Mouse (Mus musculus) thymus, postnatal 14 days (tissue): ENCODE measurements at regions not wholly inside any gene's neighbourhood (a gene's known extent, or its start where the extent isn't known, plus 50 kb on each side); places are given as distances from the start of the nearest gene placed in this dataset.

Experiments
- DNase-seq: peaks from one replicate; pipeline ENCODE4 v3.0.0; 2021

GRCm38 (mm10) chr8:118028061-118028850 lies 226.5 kb upstream of the Mphosph6 start:
- DNase-seq = no peak

- no peak for DNase-seq
These were observed 221.7 kb upstream of the Mphosph6 start for GRCm38 (mm10) chr8:118023451-118023850.

GRCm38 (mm10) chr8:118021978-118022377 lies 220.2 kb upstream of the Mphosph6 start:
- no peak for DNase-seq

GRCm38 (mm10) chr8:118017261-118017660 lies 215.5 kb upstream of the Mphosph6 start:
- DNase-seq = no peak

- DNase-seq = no peak
These were observed 203.4 kb upstream of the Mphosph6 start for GRCm38 (mm10) chr8:118005186-118005585.

GRCm38 (mm10) chr8:118004391-118004851 lies 202.7 kb upstream of the Mphosph6 start:
- DNase-seq = no peak

- DNase-seq = no peak
These were observed 199.4 kb upstream of the Mphosph6 start for GRCm38 (mm10) chr8:118001138-118001537.

- no peak for DNase-seq
These were observed 190.1 kb upstream of the Mphosph6 start for GRCm38 (mm10) chr8:117991826-117992225.

- DNase-seq = no peak
These were observed 187.0 kb upstream of the Mphosph6 start for GRCm38 (mm10) chr8:117988781-117989180.

- no peak for DNase-seq
These were observed 166.6 kb upstream of the Mphosph6 start for GRCm38 (mm10) chr8:117968306-117968705.

- DNase-seq = no peak
These were observed 164.8 kb upstream of the Mphosph6 start for GRCm38 (mm10) chr8:117966556-117966955.

- DNase-seq = no peak
These were observed 161.7 kb upstream of the Mphosph6 start for GRCm38 (mm10) chr8:117963426-117963825.

- DNase-seq = no peak
These were observed 160.9 kb upstream of the Mphosph6 start for GRCm38 (mm10) chr8:117962666-117963065.

GRCm38 (mm10) chr8:117959501-117959900 lies 157.8 kb upstream of the Mphosph6 start:
- no peak for DNase-seq

- no peak for DNase-seq
These were observed 157.2 kb upstream of the Mphosph6 start for GRCm38 (mm10) chr8:117958914-117959313.

- DNase-seq = no peak
These were observed 149.9 kb upstream of the Mphosph6 start for GRCm38 (mm10) chr8:117951656-117952055.

- DNase-seq = no peak
These were observed 144.8 kb upstream of the Mphosph6 start for GRCm38 (mm10) chr8:117946540-117946939.

GRCm38 (mm10) chr8:117934566-117935094 lies 132.9 kb upstream of the Mphosph6 start:
- no peak for DNase-seq

GRCm38 (mm10) chr8:117930687-117931086 lies 128.9 kb upstream of the Mphosph6 start:
- DNase-seq = no peak

GRCm38 (mm10) chr8:117929606-117930005 lies 127.9 kb upstream of the Mphosph6 start:
- DNase-seq = no peak

- no peak for DNase-seq
These were observed 121.6 kb upstream of the Mphosph6 start for GRCm38 (mm10) chr8:117923296-117923695.

- no peak for DNase-seq
These were observed 101.3 kb upstream of the Mphosph6 start for GRCm38 (mm10) chr8:117903052-117903451.

GRCm38 (mm10) chr8:117899892-117900291 lies 98.1 kb upstream of the Mphosph6 start:
- no peak for DNase-seq

GRCm38 (mm10) chr8:117898015-117898414 lies 96.3 kb upstream of the Mphosph6 start:
- DNase-seq = peak; percentile 6

- DNase-seq = no peak
These were observed 93.1 kb upstream of the Mphosph6 start for GRCm38 (mm10) chr8:117894861-117895260.
